Comparison of ENCODE assay signal across 8 mouse cellular contexts in genomic region chr2:156614258-156614556, GRCm38 (mm10). TPM values are rescaled to one million over a fixed set of nuclear protein-coding genes. Genes with fewer than 3 reads are reported as not detected.
A peak's percentile ranks its signal among the peaks of the same experiment; 100 is the strongest.
DNase-seq lines count a peak whose midpoint lies in the region; ATAC-seq and TF ChIP-seq lines count a peak whose summit lies in the region.

No protein-coding gene starts in this region.

- H3K27ac ChIP-seq in kidney, postnatal 0 days, result no peak overlapping the region
- peak overlapping the region; percentile 40; the same call in 1 of the 2 replicates for H3K27ac ChIP-seq in embryonic facial prominence, embryonic 10.5 days (replicated peaks)
- H3K27ac ChIP-seq in intestine, postnatal 0 days (ENCODE audit: low read depth, low read length), result no peak overlapping the region
- H3K27ac ChIP-seq in small intestine, adult 2 months (ENCODE audit: insufficient read depth, low read depth, low read length), result no peak overlapping the region

- no peak for ATAC-seq in kidney, postnatal 0 days (replicated peaks; ENCODE audit: low FRiP score, low read depth)
- no peak for ATAC-seq in intestine, postnatal 0 days

- H3K9ac ChIP-seq in kidney, postnatal 0 days (ENCODE audit: low read depth, low read length), result no peak overlapping the region
- H3K9ac ChIP-seq in intestine, postnatal 0 days (ENCODE audit: low read depth, low read length), result peak overlapping the region; percentile 34

- no peaks in the 10 kb centered on the region for H3K36me3 ChIP-seq in kidney, postnatal 0 days (ENCODE audit: insufficient read depth, low read length)
- H3K36me3 ChIP-seq in embryonic facial prominence, embryonic 10.5 days (replicated peaks), result no peaks in the 10 kb centered on the region
- no peaks in the 10 kb centered on the region for H3K36me3 ChIP-seq in intestine, postnatal 0 days (ENCODE audit: control insufficient read depth, insufficient read depth)
- no peaks in the 10 kb centered on the region for H3K36me3 ChIP-seq in small intestine, adult 2 months (ENCODE audit: control insufficient read depth, insufficient read depth, low read length)

- TF ChIP-seq CTCF in kidney, postnatal 0 days (IDR thresholded peaks at IDR 0.05; ENCODE audit: low read depth), result no peak
- TF ChIP-seq CTCF in intestine, postnatal 0 days (IDR thresholded peaks at IDR 0.05; ENCODE audit: low read depth), result no peak
- TF ChIP-seq CTCF in small intestine, adult 2 months (IDR thresholded peaks at IDR 0.05; ENCODE audit: extremely low read depth, insufficient read length, insufficient replicate concordance, low read depth, low read length), result no peak

- peak overlapping the region; percentile 59 for H3K4me3 ChIP-seq in kidney, postnatal 0 days (replicated peaks; ENCODE audit: low read depth, low read length)
- H3K4me3 ChIP-seq in embryonic facial prominence, embryonic 10.5 days, result peak overlapping the region; percentile 63
- H3K4me3 ChIP-seq in intestine, postnatal 0 days (ENCODE audit: low read depth, low read length), result peak overlapping the region; percentile 52
- peak overlapping the region; percentile 55 for H3K4me3 ChIP-seq in small intestine, adult 2 months (ENCODE audit: low read depth, low read length)

- H3K4me2 ChIP-seq in kidney, postnatal 0 days (ENCODE audit: low read length), result peak overlapping the region; percentile 97
- H3K4me2 ChIP-seq in intestine, postnatal 0 days (replicated peaks; ENCODE audit: low read depth), result peak overlapping the region; percentile 80

- TF ChIP-seq POLR2A in small intestine, adult 2 months (IDR thresholded peaks at IDR 0.05; ENCODE audit: low read depth, low read length), result no peak

- WGBS in kidney, postnatal 0 days, result under 1% methylated on average over 18 of the region's 18 CpGs
- WGBS in embryonic facial prominence, embryonic 10.5 days, result 1% methylated on average over 18 of the region's 18 CpGs
- WGBS in intestine, postnatal 0 days, result 1% methylated on average over 18 of the region's 18 CpGs
- WGBS in small intestine, adult 2 months, result 3% methylated on average over 18 of the region's 18 CpGs

- peaks cover 50% of the 10 kb centered on the region for H3K27me3 ChIP-seq in kidney, postnatal 0 days (ENCODE audit: insufficient read depth, low read length)
- peaks cover 91% of the 10 kb centered on the region for H3K27me3 ChIP-seq in embryonic facial prominence, embryonic 10.5 days (replicated peaks; ENCODE audit: low read depth, poor library complexity, severe bottlenecking)
- H3K27me3 ChIP-seq in intestine, postnatal 0 days (replicated peaks; ENCODE audit: control insufficient read depth, insufficient read depth, low read length), result peaks cover 46% of the 10 kb centered on the region
- H3K27me3 ChIP-seq in small intestine, adult 2 months (ENCODE audit: control insufficient read depth, insufficient read depth, low read length), result peaks cover 50% of the 10 kb centered on the region

- H3K4me1 ChIP-seq in kidney, postnatal 0 days (replicated peaks; ENCODE audit: insufficient read depth, low read length), result no peaks in the 10 kb centered on the region; the same call in 1 of the 2 replicates
- H3K4me1 ChIP-seq in embryonic facial prominence, embryonic 10.5 days, result peaks cover 22% of the 10 kb centered on the region
- H3K4me1 ChIP-seq in intestine, postnatal 0 days (replicated peaks; ENCODE audit: control insufficient read depth, insufficient read depth, low read length), result no peaks in the 10 kb centered on the region
- H3K4me1 ChIP-seq in small intestine, adult 2 months (ENCODE audit: control insufficient read depth, insufficient read depth, insufficient read length, low read length), result peaks cover 2% of the 10 kb centered on the region; the same call in 1 of the 2 replicates

- H3K9me3 ChIP-seq in kidney, postnatal 0 days (replicated peaks; ENCODE audit: low read length), result no peaks in the 10 kb centered on the region
- H3K9me3 ChIP-seq in embryonic facial prominence, embryonic 10.5 days, result no peaks in the 10 kb centered on the region
- no peaks in the 10 kb centered on the region for H3K9me3 ChIP-seq in intestine, postnatal 0 days (ENCODE audit: control insufficient read depth)

- no peak for DNase-seq in kidney, postnatal 0 days (ENCODE audit: low spot score)
- no peak for DNase-seq in kidney, postnatal 10 days
- peak; percentile 35 for DNase-seq in R1 (ENCODE audit: low read depth, low spot score)
- DNase-seq in embryonic facial prominence, embryonic 10.5 days (ENCODE audit: low spot score), result no peak
- no peak for DNase-seq in c-Kit-positive CD71-positive TER-119-positive erythroid progenitor cells, embryonic 14.5 days (ENCODE audit: low spot score)
- no peak for DNase-seq in spleen, postnatal 4 days (ENCODE audit: low spot score in 2 of 2)

RNA-seq across cellular contexts. Expression of gene Dlgap4, which starts 0.7 kb away (rescaled TPM):
- polyA plus RNA-seq in kidney, postnatal 0 days (2015; fragmentation: Nextera tagmentation; extraction: Ambion mirVana), result 61.1 and 65.6 TPM in 2 replicates
- 145 and 147 TPM in 2 replicates for polyA plus RNA-seq in embryonic facial prominence, embryonic 10.5 days (2016; fragmentation: Nextera tagmentation; extraction: Ambion mirVana)
- polyA plus RNA-seq in intestine, postnatal 0 days (2015; fragmentation: Nextera tagmentation; extraction: Ambion mirVana), result 37.5 and 43.1 TPM in 2 replicates
- 26.0 and 47.1 TPM in 2 replicates for polyA plus RNA-seq in small intestine, adult 2 months (2012; rRNA removed)
